Mouse (Mus musculus) intestine, embryonic 16.5 days (tissue): ENCODE data around the gene Cryba4. TPM values are rescaled to one million over a fixed set of nuclear protein-coding genes. Genes with fewer than 3 reads are reported as not detected.

Source experiments
- ATAC-seq: fragments of 200-750 bp; cut with Nextera tagmentation; 2 replicates; pipeline ENCODE4 v1.8.0; 2017; ENCODE audit warnings: moderate TSS enrichment, moderate library complexity
- H3K27ac ChIP-seq: fragments of 300-500 bp; sonication (generic); 2 replicates; pipeline ENCODE4 v1.5.1; 2014; ENCODE audit warnings: mild to moderate bottlenecking, low read length
- H3K27me3 ChIP-seq: fragments of 300-500 bp; sonication (generic); replicated peaks from 2 replicates; pipeline ENCODE4 v1.6.1; 2014; ENCODE audit warnings: low read length, control low read depth, mixed read lengths; ENCODE audit not compliant: control insufficient read depth, insufficient read depth
- H3K36me3 ChIP-seq: fragments of 300-500 bp; sonication (generic); 2 replicates; pipeline ENCODE4 v1.6.1; 2014; ENCODE audit warnings: low read length, control low read depth; ENCODE audit not compliant: control insufficient read depth, insufficient read depth
- H3K4me1 ChIP-seq: fragments of 300-500 bp; sonication (generic); 2 replicates; pipeline ENCODE4 v1.6.1; 2014; ENCODE audit warnings: low read length, control low read depth, mixed read lengths; ENCODE audit not compliant: control insufficient read depth, insufficient read depth
- H3K4me2 ChIP-seq: fragments of 300-500 bp; sonication (generic); 2 replicates; pipeline ENCODE4 v1.6.1; 2014; ENCODE audit warnings: low read depth, low read length, control low read depth
- H3K4me3 ChIP-seq: fragments of 300-500 bp; sonication (generic); 2 replicates; pipeline ENCODE4 v1.5.1; 2014; ENCODE audit warnings: mild to moderate bottlenecking, low read length
- H3K9ac ChIP-seq: fragments of 300-500 bp; sonication (generic); 2 replicates; pipeline ENCODE4 v1.6.1; 2014; ENCODE audit warnings: low read depth, low read length
- H3K9me3 ChIP-seq: fragments of 300-500 bp; sonication (generic); 2 replicates; pipeline ENCODE4 v1.6.1; 2016; ENCODE audit warnings: low read length, control low read depth; ENCODE audit not compliant: control insufficient read depth
- WGBS: fragments of 180-500 bp; shearing (Covaris S2); extraction: QIAGEN DNeasy Blood & Tissue Kit; methylation state at CpG from one replicate; pipeline ENCODE4 v1.1.7; 2014; 5-methylcytosine and 5-hydroxymethylcytosine counted together
- polyA plus RNA-seq: library from polyadenylated mRNA; unstranded; fragments of >200 nt; fragmentation: Nextera tagmentation; extraction: Ambion mirVana; gene quantifications from 2 replicates; pipeline ENCODE4 v1.2.1, GENCODE M21; 2015

Cryba4 gene
- polyA plus RNA-seq, 1 experiment from 2014 or later, result 1.5 TPM

- no peak overlapping the region for H3K4me3 ChIP-seq
- no peaks in the 10 kb centered on the region for H3K36me3 ChIP-seq
- H3K9ac ChIP-seq, result 0 out of 2 replicates have a peak overlapping the region, but pooled peaks have one; percentile 16
- H3K27ac ChIP-seq, result peak overlapping the region; percentile 14; the same call in 1 of the 2 replicates
- peaks cover 30% of the 10 kb centered on the region for H3K4me1 ChIP-seq
- H3K27me3 ChIP-seq, result no peaks in the 10 kb centered on the region
- no peak overlapping the region for H3K4me2 ChIP-seq
- no peak for ATAC-seq
- WGBS, result 59% methylated on average over 15 of the region's 15 CpGs
- no peaks in the 10 kb centered on the region for H3K9me3 ChIP-seq
These were observed 28.7 kb upstream of the Cryba4 start for GRCm38 (mm10) chr5:112280863-112281660.

GRCm38 (mm10) chr5:112280151-112280550 lies 27.8 kb upstream of the Cryba4 start:
- Histone ChIP-seq H3K9me3 (no peaks in the 10 kb centered on the region), H3K27me3 (no peaks in the 10 kb centered on the region), H3K4me3 (no peak overlapping the region), H3K4me1 (peaks cover 37% of the 10 kb centered on the region), H3K36me3 (no peaks in the 10 kb centered on the region), H3K27ac (peak overlapping the region; percentile 49), H3K4me2 (no peak overlapping the region), H3K9ac (peak overlapping the region; percentile 42)
- ATAC-seq, result no peak
- whole genome bisulfite sequencing, result 81% methylated on average over 7 of the region's 7 CpGs

GRCm38 (mm10) chr5:112279181-112280021 lies 27.1 kb upstream of the Cryba4 start:
- Histone ChIP-seq H3K4me3 (0 out of 2 replicates have a peak overlapping the region, but pooled peaks have one; percentile 9), H3K27ac (peak overlapping the region; percentile 49)

GRCm38 (mm10) chr5:112277906-112278470 lies 25.7 kb upstream of the Cryba4 start:
- Histone ChIP-seq H3K36me3 (no peaks in the 10 kb centered on the region), H3K27me3 (no peaks in the 10 kb centered on the region), H3K9me3 (no peaks in the 10 kb centered on the region), H3K27ac (no peak overlapping the region), H3K4me1 (peaks cover 37% of the 10 kb centered on the region), H3K4me3 (peak overlapping the region; percentile 87), H3K9ac (0 out of 2 replicates have a peak overlapping the region, but pooled peaks have one; percentile 21), H3K4me2 (peak overlapping the region; percentile 85)
- 71% methylated on average over 11 of the region's 11 CpGs for WGBS
- no peak for ATAC-seq

More at GRCm38 (mm10) chr5:112279181-112280021, 27.1 kb upstream of the Cryba4 start:
- H3K9ac ChIP-seq, result peak overlapping the region; percentile 33; the same call in 1 of the 2 replicates
- H3K9me3 ChIP-seq, result no peaks in the 10 kb centered on the region
- H3K4me2 ChIP-seq, result 0 out of 2 replicates have a peak overlapping the region, but pooled peaks have one; percentile 2
- H3K27me3 ChIP-seq, result no peaks in the 10 kb centered on the region
- 80% methylated on average over 17 of the region's 17 CpGs for WGBS
- peaks cover 37% of the 10 kb centered on the region for H3K4me1 ChIP-seq
- H3K36me3 ChIP-seq, result no peaks in the 10 kb centered on the region
- no peak for ATAC-seq

GRCm38 (mm10) chr5:112276907-112277348 lies 24.6 kb upstream of the Cryba4 start:
- Histone ChIP-seq H3K4me3 (peak overlapping the region; percentile 87), H3K4me2 (peak overlapping the region; percentile 85), H3K27ac (peak overlapping the region; percentile 76), H3K4me1 (peaks cover 37% of the 10 kb centered on the region), H3K27me3 (no peaks in the 10 kb centered on the region), H3K9me3 (no peaks in the 10 kb centered on the region), H3K9ac (peak overlapping the region; percentile 87), H3K36me3 (no peaks in the 10 kb centered on the region)
- under 1% methylated on average over 23 of the region's 24 CpGs for WGBS
- ATAC-seq, result no peak; the same call in 1 of the 2 replicates

GRCm38 (mm10) chr5:112276267-112276873 lies 24.1 kb upstream of the Cryba4 start, which contains the start of gene Tpst2:
TSS of gene Tpst2 (plus strand) at chr5:112276691.
- peak; percentile 96 for ATAC-seq
- H3K9ac ChIP-seq, result peak within 1 kb of the TSS; percentile 87
- WGBS, result under 1% methylated on average over 61 of the region's 62 CpGs
- H3K27ac ChIP-seq, result peak within 1 kb of the TSS; percentile 76
- H3K27me3 ChIP-seq, result no peaks in the 10 kb centered on the region
- H3K4me2 ChIP-seq, result peak within 1 kb of the TSS; percentile 85
- peaks cover 35% of the 10 kb centered on the region for H3K4me1 ChIP-seq
- H3K9me3 ChIP-seq, result no peaks in the 10 kb centered on the region
- H3K4me3 ChIP-seq, result peak within 1 kb of the TSS; percentile 87
- H3K36me3 ChIP-seq, result no peaks in the 10 kb centered on the region

GRCm38 (mm10) chr5:112275021-112275804 lies 22.9 kb upstream of the Cryba4 start:
- H3K36me3 ChIP-seq, result no peaks in the 10 kb centered on the region
- peaks cover 24% of the 10 kb centered on the region for H3K4me1 ChIP-seq
- peak overlapping the region; percentile 14; the same call in 1 of the 2 replicates for H3K9ac ChIP-seq
- H3K4me2 ChIP-seq, result peak overlapping the region; percentile 76
- H3K27ac ChIP-seq, result no peak overlapping the region
- H3K9me3 ChIP-seq, result no peaks in the 10 kb centered on the region
- H3K27me3 ChIP-seq, result 0 out of 2 replicates have a peak, but pooled peaks cover 2% of the 10 kb centered on the region
- no peak for ATAC-seq
- 45% methylated on average over 3 of the region's 4 CpGs for WGBS
- H3K4me3 ChIP-seq, result no peak overlapping the region

GRCm38 (mm10) chr5:112273746-112274463 lies 21.6 kb upstream of the Cryba4 start:
- Histone ChIP-seq H3K4me1 (peaks cover 15% of the 10 kb centered on the region), H3K9me3 (no peaks in the 10 kb centered on the region), H3K27ac (no peak overlapping the region), H3K27me3 (peaks cover 9% of the 10 kb centered on the region), H3K9ac (no peak overlapping the region), H3K36me3 (no peaks in the 10 kb centered on the region), H3K4me3 (no peak overlapping the region), H3K4me2 (no peak overlapping the region)
- ATAC-seq, result no peak
- 47% methylated on average over 2 of the region's 2 CpGs for whole genome bisulfite sequencing
